Mouse (Mus musculus) neutrophil, adult 5-6 weeks (primary cell): ENCODE data around the gene Pip5k1c. TPM values are rescaled to one million over a fixed set of nuclear protein-coding genes. Genes with fewer than 3 reads are reported as not detected.

ENCODE experiments used
- ATAC-seq: fragments of 151-379, 151-347 bp; 2 replicates; pipeline ENCODE4 v1.8.0; 2017; ENCODE audit warnings: mild to moderate bottlenecking, moderate TSS enrichment; ENCODE audit not compliant: insufficient number of reproducible peaks, poor library complexity, low FRiP score, severe bottlenecking; ENCODE audit errors: extremely low read depth
- total RNA-seq: library from RNA; stranded (forward); fragments of 200-1000 nt; gene quantifications from 2 replicates; pipeline ENCODE4 v1.2.3, GENCODE M21; 2017

The Pip5k1c gene
- total RNA-seq, 1 experiment from 2014 or later = 98.0 TPM

DNA sequence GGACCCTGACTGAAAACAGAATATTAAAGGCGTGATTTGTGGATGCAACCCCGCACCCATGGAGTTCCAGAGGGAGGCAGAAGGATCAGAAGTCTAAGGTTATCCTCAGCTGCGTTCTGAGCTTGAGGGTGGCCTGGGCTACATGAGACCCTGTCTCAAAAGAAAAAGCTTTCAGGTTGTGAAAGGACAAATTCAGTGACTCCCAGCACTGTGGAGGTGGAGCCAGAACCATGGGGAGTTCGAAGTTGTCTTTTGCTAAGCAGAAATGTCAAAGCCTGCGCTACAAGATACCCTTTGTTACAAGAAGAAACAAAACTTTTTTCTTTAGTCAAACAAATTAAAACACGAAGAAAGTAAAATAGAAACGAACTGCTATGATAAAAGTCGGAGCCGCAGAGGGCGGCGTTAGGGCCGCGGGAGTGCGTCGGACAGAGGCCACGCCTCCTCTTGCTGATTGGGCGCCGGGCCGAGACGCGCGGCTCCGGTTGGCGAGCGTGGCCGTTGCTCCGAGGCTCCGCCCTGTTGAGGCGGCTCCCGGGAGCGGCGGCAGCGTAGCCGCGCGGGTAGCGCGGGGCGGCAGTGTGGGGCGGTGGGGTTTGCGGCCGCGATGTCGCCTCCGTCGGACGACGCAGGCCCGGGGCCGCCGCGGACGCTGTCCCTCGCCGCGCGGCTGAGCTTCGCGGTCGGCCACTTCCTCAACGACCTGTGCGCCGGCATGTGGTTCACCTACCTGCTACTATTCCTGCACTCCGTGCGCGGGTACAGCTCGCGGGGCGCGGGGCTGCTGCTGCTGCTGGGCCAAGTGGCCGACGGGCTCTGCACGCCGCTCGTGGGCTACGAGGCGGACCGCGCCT is 64.5 kb downstream of the Pip5k1c start, which contains the start of gene Mfsd12:
Gene Mfsd12, plus strand, starts transcription at position 501 of the 854 bp plus-strand sequence.
- peak; percentile 75 for ATAC-seq

DNA sequence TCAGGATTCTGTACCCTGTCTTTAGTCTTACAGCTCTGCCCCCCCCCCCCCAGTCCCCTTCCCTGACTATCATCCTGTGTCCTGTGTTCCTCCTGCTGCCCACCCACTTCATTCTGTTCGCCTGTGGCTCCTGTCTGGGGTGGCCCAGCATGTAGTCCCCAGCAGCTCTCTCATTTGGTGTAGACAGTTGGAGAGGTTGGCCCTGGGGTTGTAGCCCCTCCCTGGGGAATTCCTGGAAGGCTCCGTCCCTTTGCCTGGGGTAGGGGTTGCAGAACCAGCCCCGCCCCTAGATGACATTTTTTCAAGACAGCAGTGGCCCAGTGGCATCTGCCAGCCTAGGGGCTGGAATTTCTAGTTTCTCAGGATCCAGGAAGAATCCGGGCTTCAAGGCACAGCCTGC is 65.4 kb downstream of the Pip5k1c start:
- ATAC-seq = no peak

DNA sequence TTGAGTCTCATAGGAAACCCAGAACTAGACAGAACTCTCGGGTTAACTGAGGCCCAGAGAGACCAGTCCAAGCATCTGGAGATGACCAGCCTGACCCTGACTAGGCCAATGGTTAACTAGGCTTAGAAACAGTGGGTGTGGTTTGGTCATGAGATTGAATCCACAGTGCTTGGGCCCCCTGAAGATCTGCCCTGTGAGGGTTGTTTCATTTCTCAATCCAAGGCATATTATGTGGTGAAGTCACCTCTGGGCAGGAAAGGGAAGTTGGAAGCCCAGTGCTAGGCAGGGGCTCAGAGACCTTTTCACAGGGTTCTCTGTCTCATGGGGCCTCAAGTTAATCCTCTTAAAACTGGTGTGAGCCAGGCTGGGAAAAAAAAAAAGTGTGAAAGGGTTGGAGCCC is 66.1 kb downstream of the Pip5k1c start:
- ATAC-seq = no peak

DNA sequence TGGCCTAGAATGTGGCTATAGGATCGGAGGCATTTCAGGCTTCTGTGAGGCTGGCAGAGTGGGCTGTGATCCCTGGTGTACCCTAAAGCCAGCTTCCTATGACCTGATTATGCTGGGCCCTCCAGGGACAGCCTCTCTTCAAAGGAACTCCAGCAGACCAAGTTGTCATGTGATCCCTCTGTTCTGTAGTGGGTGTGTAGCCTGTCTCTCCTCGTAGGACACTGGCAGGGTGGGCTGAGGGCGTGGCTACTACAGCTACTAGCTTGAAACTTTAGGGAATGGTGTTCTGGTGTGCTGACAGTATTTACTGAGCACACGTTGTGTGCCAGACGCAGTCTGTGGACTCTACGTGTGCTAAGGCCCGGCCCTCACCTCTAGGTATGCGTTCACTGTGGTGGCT is 68.0 kb downstream of the Pip5k1c start:
- no peak for ATAC-seq

DNA sequence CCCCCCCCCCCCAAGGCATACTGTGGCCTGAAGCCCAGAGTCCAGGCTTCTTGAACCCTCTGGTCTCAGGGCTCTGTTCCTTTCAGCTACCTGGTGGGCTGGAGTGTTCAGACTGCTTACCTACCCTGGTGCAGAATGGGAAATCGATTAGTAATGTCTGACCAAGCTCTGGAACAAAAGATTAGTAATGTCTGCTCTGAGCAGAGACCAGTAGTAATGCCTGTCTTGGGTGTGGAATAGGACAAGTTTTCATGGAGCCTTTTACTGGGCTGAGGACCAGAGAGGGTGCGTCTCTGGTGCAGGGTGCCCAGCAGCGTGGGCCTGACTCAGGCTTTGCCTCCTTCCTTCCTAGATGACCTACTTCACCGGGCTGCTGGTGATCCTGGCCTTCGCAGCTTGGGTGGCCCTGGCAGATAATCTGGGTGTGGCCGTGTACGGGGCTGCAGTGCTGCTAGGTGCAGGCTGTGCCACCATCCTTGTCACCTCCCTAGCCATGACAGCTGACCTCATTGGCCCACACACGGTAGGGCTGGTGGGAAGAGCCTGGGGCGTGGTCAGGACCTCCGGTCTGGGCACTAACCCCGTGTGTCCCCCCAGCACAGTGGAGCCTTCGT is 69.7 kb downstream of the Pip5k1c start:
- ATAC-seq = no peak

DNA sequence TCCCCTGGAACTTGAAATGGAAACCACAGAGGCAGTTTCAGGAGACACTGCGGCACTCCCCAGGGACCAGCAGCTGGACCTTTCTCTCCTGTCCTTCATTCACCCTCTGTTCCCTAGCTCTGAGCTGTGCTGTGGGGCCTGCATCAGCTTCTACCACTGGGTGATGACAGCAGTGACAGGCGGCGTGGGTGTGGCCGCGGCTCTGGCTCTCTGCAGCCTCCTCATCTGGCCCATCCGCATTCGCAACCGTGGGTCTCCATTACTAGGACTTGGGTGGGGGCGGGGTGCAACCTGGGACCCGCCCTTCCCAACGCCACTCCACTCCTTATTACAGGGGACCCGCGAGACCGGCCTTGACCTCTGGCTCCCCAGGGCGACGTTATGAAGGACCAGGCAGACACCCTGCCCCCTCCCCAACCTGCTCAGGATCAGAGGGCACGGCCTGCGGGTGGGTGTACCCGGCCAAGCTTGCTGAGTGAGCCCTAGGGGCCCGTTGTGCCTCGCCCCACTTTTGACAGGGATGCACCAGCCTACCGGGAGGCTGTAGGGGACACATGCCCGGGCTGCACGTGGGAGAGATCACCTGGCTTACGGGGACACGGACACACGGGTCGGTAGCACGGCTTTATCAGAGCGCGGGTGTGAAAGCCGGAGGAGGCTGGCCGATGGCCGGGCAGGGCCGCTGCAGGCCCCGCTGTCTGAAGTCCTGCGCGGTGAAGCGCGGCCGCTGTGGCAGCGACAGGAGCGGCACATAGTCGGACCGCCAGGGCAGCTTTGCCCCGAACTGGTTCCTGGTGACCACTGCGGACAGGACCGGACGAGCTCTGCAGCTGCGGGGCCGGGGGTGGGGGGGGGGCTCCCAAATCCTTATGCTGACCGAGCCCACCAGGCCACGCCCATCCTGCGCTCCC is 70.9 kb downstream of the Pip5k1c start:
- ATAC-seq = no peak

DNA sequence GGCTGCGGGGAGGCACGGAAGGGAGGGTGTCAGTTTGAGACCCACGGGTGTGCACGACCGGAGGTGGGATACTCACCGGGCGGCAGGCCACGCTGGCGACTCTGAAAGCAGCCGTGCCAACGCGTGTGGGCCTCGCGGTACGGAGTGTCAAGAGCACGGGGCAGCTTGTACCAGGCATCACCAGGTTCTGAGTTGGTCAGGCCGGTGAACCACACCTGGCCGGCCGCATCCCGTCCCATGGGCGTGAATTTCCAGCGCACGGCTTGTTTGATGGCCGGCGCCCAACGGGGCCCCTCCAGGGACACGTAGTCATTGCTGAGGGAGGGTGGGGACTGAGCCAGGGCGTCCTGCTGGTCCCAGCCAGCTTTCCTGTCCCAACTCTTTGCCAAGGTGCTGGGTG is 71.9 kb downstream of the Pip5k1c start:
- no peak for ATAC-seq

DNA sequence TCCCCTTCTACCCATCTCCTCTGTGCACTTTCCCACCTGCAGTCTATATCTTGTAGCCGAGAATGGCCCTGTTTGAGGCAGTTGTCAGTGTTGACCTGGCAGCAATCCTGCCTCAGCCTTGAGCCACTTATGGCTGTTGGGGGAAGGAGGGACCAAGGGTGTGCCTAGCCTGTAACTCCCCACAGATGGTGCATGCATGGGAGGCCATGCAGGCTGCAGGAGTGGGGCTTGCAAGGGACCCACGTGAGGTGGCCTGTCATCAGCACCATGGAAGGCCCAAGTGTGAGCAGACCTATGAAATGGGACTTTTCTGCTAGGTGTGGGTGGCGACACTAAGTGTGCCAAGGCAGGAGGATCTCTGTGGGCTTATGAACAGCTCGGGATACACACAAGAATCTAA is 72.3 kb downstream of the Pip5k1c start:
- no peak for ATAC-seq

DNA sequence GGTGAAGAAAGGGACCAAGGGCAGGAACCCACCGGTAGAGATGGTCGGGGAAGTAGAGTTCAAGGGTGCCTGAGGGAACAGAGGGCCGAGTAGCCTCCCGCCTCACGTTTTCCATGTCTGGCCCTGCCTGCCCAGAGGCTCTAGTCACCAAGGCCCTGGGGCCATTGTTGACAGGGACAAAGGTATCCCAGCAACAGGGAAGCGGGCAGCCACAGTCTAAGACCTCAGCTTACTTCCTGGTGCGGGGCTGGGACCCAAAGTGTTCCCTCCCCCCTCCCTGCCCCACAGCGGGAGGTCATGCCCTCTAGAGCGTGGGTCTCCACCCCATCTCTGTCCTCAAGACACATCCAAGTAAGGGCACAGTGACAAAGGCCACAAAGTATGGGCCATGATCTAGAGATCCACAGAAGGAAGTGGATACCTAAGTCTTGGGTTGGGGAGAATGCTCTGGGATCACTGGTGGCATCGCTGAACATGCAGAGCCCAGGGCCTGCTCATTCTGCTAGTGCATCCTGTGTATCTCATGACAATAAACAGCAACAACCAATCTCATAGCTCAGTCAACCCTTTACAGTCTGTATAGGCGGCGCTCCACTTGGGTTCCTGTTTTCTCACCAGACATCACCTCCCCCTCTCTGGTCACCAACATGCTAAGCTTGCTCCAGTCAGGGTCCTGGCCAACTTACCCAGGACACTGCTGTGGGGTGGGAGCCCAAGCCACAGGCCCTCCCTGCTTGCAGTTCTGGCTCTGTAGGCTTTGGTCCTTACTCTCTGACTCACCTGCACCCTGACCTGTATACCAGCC is 73.1 kb downstream of the Pip5k1c start, which contains the start of gene 4930404N11Rik:
Gene 4930404N11Rik, minus strand, starts transcription at position 145 of the 805 bp plus-strand sequence.
- no peak for ATAC-seq

DNA sequence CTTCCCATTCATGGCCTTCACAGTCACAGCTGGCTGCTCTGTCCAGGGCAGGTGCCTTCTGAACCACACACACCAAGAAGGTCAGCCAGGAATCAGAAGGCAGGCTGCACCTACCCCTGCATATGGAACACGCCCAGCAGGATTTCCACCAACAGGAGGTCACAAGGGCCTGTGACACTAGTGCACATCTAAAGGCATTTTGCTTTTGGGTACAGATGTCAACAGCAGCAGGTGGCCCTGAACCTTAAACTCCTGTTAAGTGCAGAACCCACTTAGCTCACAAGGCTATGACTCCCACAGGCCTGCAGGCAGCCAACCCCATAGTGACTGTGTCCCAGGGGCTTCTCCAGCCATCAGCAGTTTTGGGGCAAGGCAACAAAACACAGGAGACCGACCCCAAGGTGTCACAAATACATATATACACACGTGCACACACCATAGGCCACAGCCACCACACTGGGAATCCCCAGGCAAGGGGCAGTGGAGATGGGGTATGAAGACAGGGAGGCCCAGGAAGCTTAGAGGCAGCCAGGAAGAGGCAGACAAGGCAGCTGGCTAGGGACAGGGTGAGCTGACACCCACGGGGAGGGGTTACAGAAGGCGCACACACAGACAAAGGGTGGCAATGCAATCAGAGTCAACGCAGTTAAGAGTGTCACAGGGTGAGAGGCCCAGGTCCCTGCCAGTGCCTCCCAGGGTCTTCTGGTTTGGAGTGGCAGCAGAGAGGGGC is 73.9 kb downstream of the Pip5k1c start:
- no peak for ATAC-seq

DNA sequence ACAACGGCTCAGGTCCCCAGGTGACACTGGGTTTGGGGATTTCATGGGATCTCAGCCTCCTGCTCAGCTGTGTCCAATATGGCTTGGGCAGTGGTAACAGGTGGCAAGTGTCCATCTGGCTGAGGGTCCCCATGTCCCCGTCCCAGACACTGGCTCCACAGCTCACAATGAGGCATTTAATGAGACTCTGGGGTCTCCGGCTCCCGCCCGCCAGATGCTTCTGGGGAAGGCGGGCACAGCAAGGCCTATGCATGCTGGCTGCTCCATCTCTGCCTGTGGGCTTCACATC is 74.4 kb downstream of the Pip5k1c start:
- no peak for ATAC-seq

Other genes starting within 250 kb of the Pip5k1c start
- gene Sgta, start 232.8 kb upstream of the Pip5k1c start, total RNA-seq = 59.2 and 64.5 TPM in 2 replicates
- gene Thop1, start 222.9 kb upstream of the Pip5k1c start, total RNA-seq = 1.5 and 4.5 TPM in 2 replicates
- gene Creb3l3, start 194.1 kb upstream of the Pip5k1c start, total RNA-seq = 0.23 TPM in 1 of 2 replicates, not detected in the other
- gene Map2k2, start 187.0 kb upstream of the Pip5k1c start, total RNA-seq = 91.5 and 96.6 TPM in 2 replicates
- 28.7 and 31.1 TPM in 2 replicates for gene Zbtb7a, start 157.7 kb upstream of the Pip5k1c start, total RNA-seq
- gene Pias4, start 125.0 kb upstream of the Pip5k1c start, total RNA-seq = 34.5 and 40.5 TPM in 2 replicates
- gene Eef2, start 116.3 kb upstream of the Pip5k1c start, total RNA-seq = 1,126 and 1,171 TPM in 2 replicates
- gene Dapk3, start 110.0 kb upstream of the Pip5k1c start, total RNA-seq = 47.3 and 52.0 TPM in 2 replicates
- gene 4930442H23Rik, start 109.1 kb upstream of the Pip5k1c start, total RNA-seq = not detected in 2 replicates
- gene Nmrk2, start 90.9 kb upstream of the Pip5k1c start, total RNA-seq = not detected in 2 replicates
- gene Atcay, start 62.1 kb upstream of the Pip5k1c start, total RNA-seq = not detected in 2 replicates
- 1.5 and 1.6 TPM in 2 replicates for gene Zfr2, start 59.8 kb upstream of the Pip5k1c start, total RNA-seq
- 9.1 and 12.3 TPM in 2 replicates for gene Matk, start 40.0 kb upstream of the Pip5k1c start, total RNA-seq
- gene Mrpl54, start 26.0 kb upstream of the Pip5k1c start, total RNA-seq = 52.4 and 76.6 TPM in 2 replicates
- gene Apba3, start 26.0 kb upstream of the Pip5k1c start, total RNA-seq = 16.6 and 24.0 TPM in 2 replicates
- 7.2 and 13.1 TPM in 2 replicates for gene Tjp3, start 1.4 kb upstream of the Pip5k1c start, total RNA-seq
- 30.1 and 38.4 TPM in 2 replicates for gene Cactin, start 28.1 kb downstream of the Pip5k1c start, total RNA-seq
- 4.1 and 5.6 TPM in 2 replicates for gene Tbxa2r, start 35.8 kb downstream of the Pip5k1c start, total RNA-seq
- gene Gipc3, start 50.3 kb downstream of the Pip5k1c start, total RNA-seq = 0.25 TPM in 1 of 2 replicates, not detected in the other
- 30.3 and 36.5 TPM in 2 replicates for gene Hmg20b, start 57.5 kb downstream of the Pip5k1c start, total RNA-seq
- gene Mfsd12, start 64.5 kb downstream of the Pip5k1c start, total RNA-seq = 2.6 and 2.8 TPM in 2 replicates
- 4.2 and 5.5 TPM in 2 replicates for gene 4930404N11Rik, start 72.9 kb downstream of the Pip5k1c start, total RNA-seq
- gene Fzr1, start 85.6 kb downstream of the Pip5k1c start, total RNA-seq = 16.5 and 16.8 TPM in 2 replicates
- gene Dohh, start 91.5 kb downstream of the Pip5k1c start, total RNA-seq = 11.2 and 16.9 TPM in 2 replicates
- 3.1 and 5.6 TPM in 2 replicates for gene Gm48551, start 91.5 kb downstream of the Pip5k1c start, total RNA-seq
- 2.2 TPM in 1 of 2 replicates, not detected in the other for gene Gm48552, start 96.0 kb downstream of the Pip5k1c start, total RNA-seq
- 2.5 and 2.6 TPM in 2 replicates for gene Smim24, start 100.1 kb downstream of the Pip5k1c start, total RNA-seq
- 8.3 and 12.2 TPM in 2 replicates for gene Nfic, start 162.7 kb downstream of the Pip5k1c start, total RNA-seq
- not detected in 2 replicates for gene Celf5, start 189.7 kb downstream of the Pip5k1c start, total RNA-seq
- 148 and 149 TPM in 2 replicates for gene Ncln, start 203.4 kb downstream of the Pip5k1c start, total RNA-seq
- 61.1 and 63.1 TPM in 2 replicates for gene S1pr4, start 207.2 kb downstream of the Pip5k1c start, total RNA-seq
- 12.6 and 13.4 TPM in 2 replicates for gene Gna15, start 231.3 kb downstream of the Pip5k1c start, total RNA-seq